In the genomic region with DNA sequence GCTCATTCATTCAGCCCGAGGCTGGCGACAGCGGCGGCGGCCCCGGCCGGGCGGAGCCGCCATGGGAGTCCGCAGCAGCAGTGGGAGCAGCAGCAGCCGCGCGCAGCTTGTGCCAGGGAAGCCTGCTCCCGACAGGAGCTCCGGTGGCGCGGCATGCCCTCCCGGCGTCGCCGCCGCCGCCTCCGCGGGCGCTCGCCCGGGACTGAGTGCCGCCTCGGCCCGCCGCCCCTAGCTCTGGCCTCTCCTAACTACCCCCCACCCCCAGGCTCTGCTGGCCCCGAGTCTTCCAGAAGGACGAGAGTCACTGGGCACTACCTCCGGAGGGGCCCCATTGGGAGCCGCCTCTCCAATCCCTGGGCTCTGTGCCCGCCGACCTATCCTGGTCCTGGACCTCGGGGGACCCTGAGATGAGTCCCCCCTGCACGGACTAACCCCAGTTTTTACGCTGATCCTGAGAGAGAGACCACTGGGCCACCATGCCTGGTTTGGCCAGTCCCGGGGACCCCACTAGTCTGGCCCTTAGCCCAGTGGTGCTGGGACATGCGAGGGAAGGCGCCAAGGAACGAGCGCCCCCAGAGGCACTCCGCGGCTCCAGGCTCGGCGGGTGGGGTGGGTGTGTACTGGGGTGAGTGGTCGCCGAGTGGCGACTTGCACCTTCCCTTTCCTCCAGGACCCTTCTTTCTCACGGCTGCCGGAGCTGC, we compare ENCODE assay signal across 8 mouse cellular contexts.
DNase-seq lines count a peak whose midpoint lies in the region; ATAC-seq and TF ChIP-seq lines count a peak whose summit lies in the region.

No protein-coding gene starts in this region.

- H3K4me2 ChIP-seq in kidney, embryonic 14.5 days (replicated peaks; ENCODE audit: low read depth, low read length), result peak overlapping the region; percentile 97
- peak overlapping the region; percentile 96 for H3K4me2 ChIP-seq in kidney, postnatal 0 days (ENCODE audit: low read length)
- peak overlapping the region; percentile 71 for H3K4me2 ChIP-seq in liver, embryonic 12.5 days

- no peak for DNase-seq in kidney, adult 9 months
- DNase-seq in cerebellum, adult 9-10 months, result peak; percentile 52
- peak; percentile 71 for DNase-seq in kidney, postnatal 0 days (ENCODE audit: low spot score)
- peak; percentile 77 for DNase-seq in right cerebral cortex, postnatal 14 days
- no peak for DNase-seq in spleen, postnatal 14 days (ENCODE audit: low spot score in 2 of 2)

- 2% methylated on average over 37 of the region's 55 CpGs for WGBS in kidney, embryonic 14.5 days
- 0% methylated on average over 40 of the region's 55 CpGs for WGBS in kidney, postnatal 0 days
- WGBS in liver, embryonic 12.5 days (ENCODE audit: insufficient replicate concordance), result 2% methylated on average over 49 of the region's 55 CpGs

- H3K27ac ChIP-seq in kidney, embryonic 14.5 days (ENCODE audit: low read depth, low read length), result 0 out of 2 replicates have a peak overlapping the region, but pooled peaks have one; percentile 14
- H3K27ac ChIP-seq in kidney, postnatal 0 days, result no peak overlapping the region
- no peak overlapping the region for H3K27ac ChIP-seq in liver, embryonic 12.5 days

- H3K36me3 ChIP-seq in kidney, embryonic 14.5 days (ENCODE audit: control insufficient read depth, insufficient read depth, low read length), result no peaks in the 10 kb centered on the region
- no peaks in the 10 kb centered on the region for H3K36me3 ChIP-seq in kidney, postnatal 0 days (ENCODE audit: insufficient read depth, low read length)
- no peaks in the 10 kb centered on the region for H3K36me3 ChIP-seq in liver, embryonic 12.5 days

- 0 out of 2 replicates have a peak, but pooled peaks cover 3% of the 10 kb centered on the region for H3K4me1 ChIP-seq in kidney, embryonic 14.5 days (ENCODE audit: control insufficient read depth, insufficient read depth, low read length)
- peaks cover 16% of the 10 kb centered on the region; the same call in 1 of the 2 replicates for H3K4me1 ChIP-seq in kidney, postnatal 0 days (replicated peaks; ENCODE audit: insufficient read depth, low read length)
- peaks cover 12% of the 10 kb centered on the region; the same call in 1 of the 2 replicates for H3K4me1 ChIP-seq in liver, embryonic 12.5 days

- peak; percentile 86 for ATAC-seq in kidney, embryonic 14.5 days (ENCODE audit: low FRiP score, low TSS enrichment)
- peak; percentile 44 for ATAC-seq in frontal cortex, adult (ENCODE audit: low TSS enrichment)
- peak; percentile 58 for ATAC-seq in kidney, postnatal 0 days (replicated peaks; ENCODE audit: low FRiP score, low read depth)
- no peak for ATAC-seq in liver, embryonic 12.5 days

- H3K9me3 ChIP-seq in kidney, embryonic 14.5 days (ENCODE audit: control insufficient read depth, low read length), result no peaks in the 10 kb centered on the region
- H3K9me3 ChIP-seq in kidney, postnatal 0 days (replicated peaks; ENCODE audit: low read length), result no peaks in the 10 kb centered on the region
- H3K9me3 ChIP-seq in liver, embryonic 12.5 days (replicated peaks), result no peaks in the 10 kb centered on the region

- H3K27me3 ChIP-seq in kidney, embryonic 14.5 days (ENCODE audit: control insufficient read depth, insufficient read depth, low read length), result peaks cover 18% of the 10 kb centered on the region
- H3K27me3 ChIP-seq in kidney, postnatal 0 days (ENCODE audit: insufficient read depth, low read length), result peaks cover 16% of the 10 kb centered on the region
- peaks cover 73% of the 10 kb centered on the region for H3K27me3 ChIP-seq in liver, embryonic 12.5 days (replicated peaks)

- H3K9ac ChIP-seq in kidney, embryonic 14.5 days (ENCODE audit: low read depth, low read length), result peak overlapping the region; percentile 77
- peak overlapping the region; percentile 61 for H3K9ac ChIP-seq in kidney, postnatal 0 days (ENCODE audit: low read depth, low read length)
- no peak overlapping the region for H3K9ac ChIP-seq in liver, embryonic 12.5 days

- H3K4me3 ChIP-seq in kidney, embryonic 14.5 days (ENCODE audit: low read length), result peak overlapping the region; percentile 62
- peak overlapping the region; percentile 57 for H3K4me3 ChIP-seq in kidney, postnatal 0 days (replicated peaks; ENCODE audit: low read depth, low read length)
- H3K4me3 ChIP-seq in liver, embryonic 12.5 days, result peak overlapping the region; percentile 46

- peak; percentile 59 for TF ChIP-seq CTCF in kidney, postnatal 0 days (IDR thresholded peaks at IDR 0.05; ENCODE audit: low read depth)

Comparison
In these comparisons a context has a peak if more than half of its experiments do, and no peak if none do; other contexts are left out.
1. DNase-seq: peak in cerebellum, adult 9-10 months (single experiment), kidney, postnatal 0 days (single experiment) and right cerebral cortex, postnatal 14 days (single experiment); none in kidney, adult 9 months (single experiment) and spleen, postnatal 14 days (0 of 2).
2. Peak in every context shown above with its lines, with median percentiles within 50 percentile points of each other: H3K4me2 ChIP-seq and H3K4me3 ChIP-seq.